Mouse (Mus musculus): ENCODE data around the gene Serbp1. TPM values are rescaled to one million over a fixed set of nuclear protein-coding genes. Genes with fewer than 3 reads are reported as not detected.

Gene Serbp1
- polyA plus RNA-seq (2014; fragmentation: Illumina TruSeq; extraction: RNeasy Lipid Tissue Mini Kit (QIAGEN cat#74804); ENCODE audit: insufficient read depth, low read depth, low replicate concordance), result 140 TPM

GRCm38 (mm10) chr6:67237977-67238376 is at the start of gene Serbp1:
Gene Serbp1, plus strand, starts transcription at chr6:67238176.

Other genes starting within 250 kb of the Serbp1 start
- 19.4 TPM for gene Gadd45a, start 200.7 kb upstream of the Serbp1 start, polyA plus RNA-seq (2014; fragmentation: Illumina TruSeq; extraction: RNeasy Lipid Tissue Mini Kit (QIAGEN cat#74804); ENCODE audit: insufficient read depth, low read depth, low replicate concordance)
- 0.59 TPM for gene Il12rb2, start 138.0 kb downstream of the Serbp1 start, polyA plus RNA-seq (2014; fragmentation: Illumina TruSeq; extraction: RNeasy Lipid Tissue Mini Kit (QIAGEN cat#74804); ENCODE audit: insufficient read depth, low read depth, low replicate concordance)

All from lung, adult 10 weeks (tissue).